Mouse (Mus musculus) midbrain, embryonic 15.5 days (tissue): ENCODE results near the gene Rps3. TPM values are rescaled to one million over a fixed set of nuclear protein-coding genes. Genes with fewer than 3 reads are reported as not detected.

ENCODE experiments used
- ATAC-seq: fragments of 200-750 bp; cut with Nextera tagmentation; replicated peaks from 2 replicates; pipeline ENCODE4 v1.8.0; 2017; ENCODE audit warnings: moderate TSS enrichment
- H3K27ac ChIP-seq: fragments of 300-500 bp; sonication (generic); 2 replicates; pipeline ENCODE4 v1.5.1; 2015; ENCODE audit warnings: mild to moderate bottlenecking, inconsistent platforms
- H3K27me3 ChIP-seq: fragments of 300-500 bp; sonication (generic); replicated peaks from 2 replicates; pipeline ENCODE4 v1.6.1; 2015; ENCODE audit warnings: inconsistent platforms
- H3K36me3 ChIP-seq: fragments of 300-500 bp; sonication (generic); replicated peaks from 2 replicates; pipeline ENCODE4 v1.6.1; 2015; ENCODE audit warnings: inconsistent platforms
- H3K4me1 ChIP-seq: fragments of 300-500 bp; sonication (generic); 2 replicates; pipeline ENCODE4 v1.6.1; 2015; ENCODE audit warnings: inconsistent platforms
- H3K4me2 ChIP-seq: fragments of 300-500 bp; sonication (generic); 2 replicates; pipeline ENCODE4 v1.6.1; 2015; ENCODE audit warnings: inconsistent platforms, mild to moderate bottlenecking, moderate library complexity
- H3K4me3 ChIP-seq: fragments of 300-500 bp; sonication (generic); 2 replicates; pipeline ENCODE4 v1.5.1; 2015; ENCODE audit warnings: mild to moderate bottlenecking, inconsistent platforms
- H3K9ac ChIP-seq: fragments of 300-500 bp; sonication (generic); 2 replicates; pipeline ENCODE4 v1.6.1; 2015; ENCODE audit warnings: mild to moderate bottlenecking, inconsistent platforms
- H3K9me3 ChIP-seq: fragments of 300-500 bp; sonication (generic); 2 replicates; pipeline ENCODE4 v1.6.1; 2016; ENCODE audit warnings: inconsistent platforms
- WGBS: fragments of 180-500 bp; shearing (Covaris S2); methylation state at CpG from one replicate; pipeline ENCODE4 v1.1.7; 2015; ENCODE audit warnings: mixed read lengths; 5-methylcytosine and 5-hydroxymethylcytosine counted together
- polyA plus RNA-seq: library from polyadenylated mRNA; unstranded; fragments of >200 nt; fragmentation: Nextera tagmentation; extraction: Ambion mirVana; gene quantifications from 2 replicates; pipeline ENCODE4 v1.2.1, GENCODE M21; 2015

Rps3 gene
- polyA plus RNA-seq, 1 experiment from 2014 or later = 405 TPM

- no peaks in the 10 kb centered on the region for H3K36me3 ChIP-seq
- no peaks in the 10 kb centered on the region for H3K27me3 ChIP-seq
- H3K9me3 ChIP-seq = no peaks in the 10 kb centered on the region
- no peak overlapping the region for H3K4me2 ChIP-seq
- no peak overlapping the region for H3K27ac ChIP-seq
- WGBS = 0% methylated on average over 3 of the region's 3 CpGs
- no peak overlapping the region for H3K4me3 ChIP-seq
- H3K4me1 ChIP-seq = peaks cover 21% of the 10 kb centered on the region
- ATAC-seq = peak; percentile 65
- no peak overlapping the region for H3K9ac ChIP-seq
Observed at GRCm38 (mm10) chr7:99450703-99451102, 32.8 kb downstream of the Rps3 start.

GRCm38 (mm10) chr7:99449751-99450150 is 33.8 kb downstream of the Rps3 start:
- WGBS = 24% methylated on average over 3 of the region's 3 CpGs
- H3K36me3 ChIP-seq = no peaks in the 10 kb centered on the region
- no peak overlapping the region for H3K4me3 ChIP-seq
- no peak overlapping the region for H3K4me2 ChIP-seq
- no peak overlapping the region for H3K27ac ChIP-seq
- H3K9me3 ChIP-seq = no peaks in the 10 kb centered on the region
- no peak for ATAC-seq
- H3K27me3 ChIP-seq = no peaks in the 10 kb centered on the region
- no peak overlapping the region for H3K9ac ChIP-seq
- H3K4me1 ChIP-seq = peaks cover 21% of the 10 kb centered on the region

- no peak for ATAC-seq
Observed at GRCm38 (mm10) chr7:99449063-99449462, 34.5 kb downstream of the Rps3 start.

GRCm38 (mm10) chr7:99448619-99449018 is 34.9 kb downstream of the Rps3 start:
- no peaks in the 10 kb centered on the region for H3K27me3 ChIP-seq

More at GRCm38 (mm10) chr7:99449063-99449462, 34.5 kb downstream of the Rps3 start:
- Histone ChIP-seq H3K36me3 (no peaks in the 10 kb centered on the region), H3K27me3 (no peaks in the 10 kb centered on the region), H3K4me3 (no peak overlapping the region), H3K27ac (no peak overlapping the region), H3K4me2 (no peak overlapping the region), H3K4me1 (peaks cover 21% of the 10 kb centered on the region), H3K9me3 (no peaks in the 10 kb centered on the region), H3K9ac (no peak overlapping the region)
- WGBS = 43% methylated on average over 8 of the region's 8 CpGs

GRCm38 (mm10) chr7:99447323-99447722 is 36.2 kb downstream of the Rps3 start:
- WGBS = 43% methylated on average over 5 of the region's 5 CpGs
- no peaks in the 10 kb centered on the region for H3K27me3 ChIP-seq
- H3K4me3 ChIP-seq = no peak overlapping the region
- no peak overlapping the region for H3K27ac ChIP-seq
- ATAC-seq = no peak
- H3K36me3 ChIP-seq = no peaks in the 10 kb centered on the region
- no peaks in the 10 kb centered on the region for H3K9me3 ChIP-seq
- no peak overlapping the region for H3K9ac ChIP-seq
- no peak overlapping the region for H3K4me2 ChIP-seq
- H3K4me1 ChIP-seq = peaks cover 21% of the 10 kb centered on the region

More at GRCm38 (mm10) chr7:99448619-99449018, 34.9 kb downstream of the Rps3 start:
- ATAC-seq = no peak
- Histone ChIP-seq H3K4me1 (peaks cover 21% of the 10 kb centered on the region), H3K4me2 (no peak overlapping the region), H3K9ac (no peak overlapping the region), H3K36me3 (no peaks in the 10 kb centered on the region), H3K4me3 (no peak overlapping the region), H3K9me3 (no peaks in the 10 kb centered on the region), H3K27ac (no peak overlapping the region)
- 75% methylated on average over 5 of the region's 5 CpGs for WGBS

- H3K36me3 ChIP-seq = peaks cover 4% of the 10 kb centered on the region; the same call in 1 of the 2 replicates
- 49% methylated on average over 2 of the region's 2 CpGs for WGBS
- H3K4me1 ChIP-seq = peaks cover 24% of the 10 kb centered on the region
- H3K4me3 ChIP-seq = no peak overlapping the region
- H3K27me3 ChIP-seq = no peaks in the 10 kb centered on the region
- H3K4me2 ChIP-seq = no peak overlapping the region
- no peak for ATAC-seq
- no peak overlapping the region for H3K27ac ChIP-seq
- H3K9me3 ChIP-seq = no peaks in the 10 kb centered on the region
- H3K9ac ChIP-seq = no peak overlapping the region
Observed at GRCm38 (mm10) chr7:99445833-99446232, 37.7 kb downstream of the Rps3 start.

- H3K36me3 ChIP-seq = peaks cover 4% of the 10 kb centered on the region; the same call in 1 of the 2 replicates
Observed at GRCm38 (mm10) chr7:99444012-99444411, 39.5 kb downstream of the Rps3 start.

GRCm38 (mm10) chr7:99443164-99443563 is 40.4 kb downstream of the Rps3 start:
- no peak overlapping the region for H3K4me3 ChIP-seq
- 56% methylated on average over 5 of the region's 5 CpGs for WGBS
- no peak overlapping the region for H3K9ac ChIP-seq

More at GRCm38 (mm10) chr7:99444012-99444411, 39.5 kb downstream of the Rps3 start:
- H3K4me2 ChIP-seq = no peak overlapping the region
- no peak overlapping the region for H3K4me3 ChIP-seq
- 72% methylated on average over 6 of the region's 6 CpGs for WGBS
- ATAC-seq = no peak
- H3K27ac ChIP-seq = no peak overlapping the region
- no peaks in the 10 kb centered on the region for H3K27me3 ChIP-seq
- H3K4me1 ChIP-seq = peaks cover 11% of the 10 kb centered on the region
- no peaks in the 10 kb centered on the region for H3K9me3 ChIP-seq
- H3K9ac ChIP-seq = no peak overlapping the region

GRCm38 (mm10) chr7:99441534-99442072 is 41.9 kb downstream of the Rps3 start:
- H3K27ac ChIP-seq = no peak overlapping the region
- no peak overlapping the region for H3K9ac ChIP-seq
- ATAC-seq = no peak

More at GRCm38 (mm10) chr7:99443164-99443563, 40.4 kb downstream of the Rps3 start:
- no peak overlapping the region for H3K4me2 ChIP-seq
- no peaks in the 10 kb centered on the region for H3K9me3 ChIP-seq
- no peaks in the 10 kb centered on the region for H3K27me3 ChIP-seq
- peaks cover 4% of the 10 kb centered on the region; the same call in 1 of the 2 replicates for H3K36me3 ChIP-seq
- no peak for ATAC-seq
- no peak overlapping the region for H3K27ac ChIP-seq
- peaks cover 4% of the 10 kb centered on the region for H3K4me1 ChIP-seq

GRCm38 (mm10) chr7:99438881-99439280 is 44.7 kb downstream of the Rps3 start:
- H3K36me3 ChIP-seq = peaks cover 4% of the 10 kb centered on the region; the same call in 1 of the 2 replicates
- no peaks in the 10 kb centered on the region for H3K27me3 ChIP-seq
- no peak overlapping the region for H3K27ac ChIP-seq
- WGBS = 66% methylated on average over 10 of the region's 10 CpGs
- no peak overlapping the region for H3K9ac ChIP-seq
- no peak for ATAC-seq
- peaks cover 22% of the 10 kb centered on the region for H3K4me1 ChIP-seq
- H3K9me3 ChIP-seq = no peaks in the 10 kb centered on the region
- H3K4me2 ChIP-seq = no peak overlapping the region
- H3K4me3 ChIP-seq = no peak overlapping the region

More at GRCm38 (mm10) chr7:99441534-99442072, 41.9 kb downstream of the Rps3 start:
- no peaks in the 10 kb centered on the region for H3K27me3 ChIP-seq
- H3K36me3 ChIP-seq = peaks cover 4% of the 10 kb centered on the region; the same call in 1 of the 2 replicates
- no peaks in the 10 kb centered on the region for H3K9me3 ChIP-seq
- WGBS = 20% methylated on average over 6 of the region's 6 CpGs
- no peak overlapping the region for H3K4me2 ChIP-seq
- no peak overlapping the region for H3K4me3 ChIP-seq
- peaks cover 7% of the 10 kb centered on the region for H3K4me1 ChIP-seq

- 7% methylated on average over 4 of the region's 4 CpGs for WGBS
- no peaks in the 10 kb centered on the region for H3K9me3 ChIP-seq
- no peak overlapping the region for H3K4me2 ChIP-seq
- no peaks in the 10 kb centered on the region for H3K27me3 ChIP-seq
- no peak overlapping the region for H3K4me3 ChIP-seq
- no peak for ATAC-seq
- 0 out of 2 replicates have a peak, but pooled peaks cover 4% of the 10 kb centered on the region for H3K36me3 ChIP-seq
- H3K4me1 ChIP-seq = peaks cover 35% of the 10 kb centered on the region
- no peak overlapping the region for H3K27ac ChIP-seq
- H3K9ac ChIP-seq = no peak overlapping the region
Observed at GRCm38 (mm10) chr7:99436530-99436929, 47.0 kb downstream of the Rps3 start.

GRCm38 (mm10) chr7:99434672-99435250 is 48.8 kb downstream of the Rps3 start:
- no peak overlapping the region for H3K4me2 ChIP-seq
- no peaks in the 10 kb centered on the region for H3K27me3 ChIP-seq
- H3K9ac ChIP-seq = no peak overlapping the region
- peak overlapping the region; percentile 40 for H3K27ac ChIP-seq
- no peaks in the 10 kb centered on the region for H3K36me3 ChIP-seq
- peaks cover 31% of the 10 kb centered on the region for H3K4me1 ChIP-seq
- H3K4me3 ChIP-seq = no peak overlapping the region
- ATAC-seq = 0 out of 2 replicates have a peak, but pooled peaks have one; percentile 12
- no peaks in the 10 kb centered on the region for H3K9me3 ChIP-seq
- whole genome bisulfite sequencing = 16% methylated on average over 12 of the region's 12 CpGs

- no peaks in the 10 kb centered on the region for H3K36me3 ChIP-seq
- no peak overlapping the region for H3K27ac ChIP-seq
- H3K4me3 ChIP-seq = no peak overlapping the region
- no peaks in the 10 kb centered on the region for H3K9me3 ChIP-seq
- no peak for ATAC-seq
- no peak overlapping the region for H3K9ac ChIP-seq
- H3K27me3 ChIP-seq = no peaks in the 10 kb centered on the region
- 92% methylated on average over 6 of the region's 6 CpGs for WGBS
- H3K4me1 ChIP-seq = peaks cover 37% of the 10 kb centered on the region
- H3K4me2 ChIP-seq = no peak overlapping the region
Observed at GRCm38 (mm10) chr7:99432863-99433262, 50.7 kb downstream of the Rps3 start.
